Mouse (Mus musculus) liver, postnatal 0 days (tissue): ENCODE results near the gene Hoxa13.

ENCODE experiments used
- CTCF ChIP-seq: sonication (generic); IDR thresholded peaks from 2 replicates; pipeline ENCODE4 v1.5.1; 2016; ENCODE audit warnings: antibody characterized with exemption, low read depth
- EP300 ChIP-seq: IDR thresholded peaks from 2 replicates; pipeline ENCODE4 v1.6.1; 2016; ENCODE audit warnings: antibody characterized with exemption, low read depth, mild to moderate bottlenecking

GRCm38 (mm10) chr6:52239625-52240388 lies 20.9 kb downstream of the Hoxa13 start:
- TF ChIP-seq CTCF: no peak
- TF ChIP-seq EP300: no peak
